Mouse (Mus musculus) kidney, adult 2 months (tissue): ENCODE measurements at regions not wholly inside any gene's neighbourhood (a gene's known extent, or its start where the extent isn't known, plus 50 kb on each side); places are given as distances from the start of the nearest gene placed in this dataset.

Source experiments
- CTCF ChIP-seq: fragments of 200-500 bp; conservative IDR thresholded peaks from 2 replicates; pipeline ENCODE4 v1.5.1; 2011; ENCODE audit warnings: low read depth, mild to moderate bottlenecking, control low read depth, low read length, moderate library complexity, mixed read lengths; ENCODE audit not compliant: insufficient read depth, insufficient read length
- POLR2A ChIP-seq: fragments of 200-500 bp; IDR thresholded peaks from one replicate; pipeline ENCODE4 v1.6.1; 2011; ENCODE audit warnings: low read depth, low read length, control low read depth

- TF ChIP-seq POLR2A: no peak
- no peak for TF ChIP-seq CTCF
Observed at GRCm38 (mm10) chr2:180832711-180833110, 56.0 kb upstream of the Bhlhe23 start.
